Mouse (Mus musculus): Measurements from ENCODE around the gene Fam117a.

- no peak for TF ChIP-seq TAL1 (conservative IDR thresholded peaks at IDR 0.05; ENCODE audit: low read depth, low read length)
- no peak for TF ChIP-seq CTCF (IDR thresholded peaks at IDR 0.05; ENCODE audit: low read depth, low read length)
Observed at GRCm38 (mm10) chr11:95350289-95350688, 13.5 kb downstream of the Fam117a start.

Data from G1E (cell line).